Mouse (Mus musculus) spleen, postnatal 36 days (tissue): Measurements from ENCODE around the gene Insc.

ENCODE experiments used
- DNase-seq, 2 experiments: peaks; one replicate each; pipeline ENCODE4 v3.0.0; 2022; ENCODE audit warnings: low spot score in 2 of 2, mixed read lengths in 1 of 2

Gene Insc

GRCm38 (mm10) chr7:114762660-114763059 is 19.2 kb downstream of the Insc start:
- DNase-seq = no peak

- no peak for DNase-seq
Measured at GRCm38 (mm10) chr7:114765273-114765672, 21.8 kb downstream of the Insc start.

- no peak for DNase-seq
Measured at GRCm38 (mm10) chr7:114766523-114766922, 23.0 kb downstream of the Insc start.

- DNase-seq = no peak
Measured at GRCm38 (mm10) chr7:114768516-114768915, 25.0 kb downstream of the Insc start.

- no peak for DNase-seq
Measured at GRCm38 (mm10) chr7:114769041-114769440, 25.5 kb downstream of the Insc start.

GRCm38 (mm10) chr7:114770586-114770985 is 27.1 kb downstream of the Insc start:
- no peak for DNase-seq

GRCm38 (mm10) chr7:114771801-114772200 is 28.3 kb downstream of the Insc start:
- DNase-seq = no peak

GRCm38 (mm10) chr7:114773781-114774180 is 30.3 kb downstream of the Insc start:
- DNase-seq = no peak

GRCm38 (mm10) chr7:114775856-114776255 is 32.4 kb downstream of the Insc start:
- DNase-seq = no peak

- no peak for DNase-seq
Measured at GRCm38 (mm10) chr7:114778156-114778770, 34.8 kb downstream of the Insc start.

GRCm38 (mm10) chr7:114779056-114779660 is 35.7 kb downstream of the Insc start:
- no peak for DNase-seq

- no peak for DNase-seq
Measured at GRCm38 (mm10) chr7:114783291-114783690, 39.8 kb downstream of the Insc start.

- DNase-seq = no peak
Measured at GRCm38 (mm10) chr7:114791087-114791486, 47.6 kb downstream of the Insc start.

- no peak for DNase-seq
Measured at GRCm38 (mm10) chr7:114792026-114792425, 48.5 kb downstream of the Insc start.

- no peak for DNase-seq
Measured at GRCm38 (mm10) chr7:114794400-114794799, 50.9 kb downstream of the Insc start.

- DNase-seq = no peak
Measured at GRCm38 (mm10) chr7:114802576-114802975, 59.1 kb downstream of the Insc start.

GRCm38 (mm10) chr7:114805311-114805710 is 61.8 kb downstream of the Insc start:
- DNase-seq = no peak

- no peak for DNase-seq
Measured at GRCm38 (mm10) chr7:114807343-114807742, 63.8 kb downstream of the Insc start.

GRCm38 (mm10) chr7:114808341-114808740 is 64.8 kb downstream of the Insc start:
- no peak for DNase-seq

GRCm38 (mm10) chr7:114817291-114817806 is 73.9 kb downstream of the Insc start:
- DNase-seq = peak; percentile 50 to 55

GRCm38 (mm10) chr7:114817879-114818278 is 74.4 kb downstream of the Insc start:
- DNase-seq = no peak

GRCm38 (mm10) chr7:114818351-114818750 is 74.9 kb downstream of the Insc start:
- DNase-seq = no peak

- no peak for DNase-seq
Measured at GRCm38 (mm10) chr7:114818836-114819235, 75.3 kb downstream of the Insc start.
